Mouse (Mus musculus) intestine, postnatal 0 days (tissue): ENCODE results near the gene Ecpas. TPM values are rescaled to one million over a fixed set of nuclear protein-coding genes. Genes with fewer than 3 reads are reported as not detected.
A peak's percentile ranks its signal among the peaks of the same experiment; 100 is the strongest.

Source experiments
- ATAC-seq: fragments of 200-750 bp; cut with Nextera tagmentation; 2 replicates; pipeline ENCODE4 v1.8.0; 2017; ENCODE audit warnings: mild to moderate bottlenecking, moderate TSS enrichment, moderate library complexity
- H3K27ac ChIP-seq: fragments of 300-500 bp; sonication (generic); 2 replicates; pipeline ENCODE4 v1.5.1; 2014; ENCODE audit warnings: mild to moderate bottlenecking, low read depth, low read length, moderate library complexity
- H3K27me3 ChIP-seq: fragments of 300-500 bp; sonication (generic); replicated peaks from 2 replicates; pipeline ENCODE4 v1.6.1; 2014; ENCODE audit warnings: low read length, mixed read lengths; ENCODE audit not compliant: control insufficient read depth, insufficient read depth
- H3K36me3 ChIP-seq: fragments of 300-500 bp; sonication (generic); 2 replicates; pipeline ENCODE4 v1.6.1; 2014; ENCODE audit warnings: mild to moderate bottlenecking, moderate library complexity; ENCODE audit not compliant: control insufficient read depth, insufficient read depth
- H3K4me1 ChIP-seq: fragments of 300-500 bp; sonication (generic); replicated peaks from 2 replicates; pipeline ENCODE4 v1.6.1; 2014; ENCODE audit warnings: antibody characterized with exemption, low read length, mixed read lengths; ENCODE audit not compliant: control insufficient read depth, insufficient read depth
- H3K4me2 ChIP-seq: fragments of 300-500 bp; sonication (generic); replicated peaks from 2 replicates; pipeline ENCODE4 v1.6.1; 2014; ENCODE audit warnings: low read depth, mild to moderate bottlenecking, moderate library complexity
- H3K4me3 ChIP-seq: fragments of 300-500 bp; sonication (generic); 2 replicates; pipeline ENCODE4 v1.5.1; 2014; ENCODE audit warnings: low read depth, low read length
- H3K9ac ChIP-seq: fragments of 300-500 bp; sonication (generic); 2 replicates; pipeline ENCODE4 v1.6.1; 2014; ENCODE audit warnings: mild to moderate bottlenecking, low read depth, low read length
- H3K9me3 ChIP-seq: fragments of 300-500 bp; sonication (generic); 2 replicates; pipeline ENCODE4 v1.6.1; 2016; ENCODE audit warnings: mixed run types; ENCODE audit not compliant: control insufficient read depth
- CTCF ChIP-seq: sonication (generic); IDR thresholded peaks from 2 replicates; pipeline ENCODE4 v1.5.1; 2016; ENCODE audit warnings: low read depth, mild to moderate bottlenecking, control low read depth, antibody characterized with exemption, moderate library complexity
- WGBS: fragments of 180-500 bp; shearing (Covaris S2); extraction: QIAGEN DNeasy Blood & Tissue Kit; methylation state at CpG from one replicate; pipeline ENCODE4 v1.1.7; 2014; 5-methylcytosine and 5-hydroxymethylcytosine counted together
- polyA plus RNA-seq: library from polyadenylated mRNA; unstranded; fragments of >200 nt; fragmentation: Nextera tagmentation; extraction: Ambion mirVana; gene quantifications from 2 replicates; pipeline ENCODE4 v1.2.1, GENCODE M21; 2015

Ecpas gene
- polyA plus RNA-seq, 1 experiment from 2014 or later, result 14.4 TPM

- ATAC-seq, result no peak
- Histone ChIP-seq H3K4me1 (no peaks in the 10 kb centered on the region), H3K27ac (no peak overlapping the region), H3K9ac (no peak overlapping the region), H3K4me3 (no peak overlapping the region), H3K4me2 (no peak overlapping the region), H3K36me3 (no peaks in the 10 kb centered on the region), H3K9me3 (no peaks in the 10 kb centered on the region), H3K27me3 (no peaks in the 10 kb centered on the region)
- TF ChIP-seq CTCF, result no peak
- WGBS, result 75% methylated on average over 6 of the region's 6 CpGs
Measured at GRCm38 (mm10) chr4:58932541-58932940, 20.0 kb upstream of the Ecpas start.

- H3K9ac ChIP-seq, result no peak overlapping the region
- H3K27ac ChIP-seq, result no peak overlapping the region
- ATAC-seq, result no peak
- H3K4me3 ChIP-seq, result no peak overlapping the region
- peak; percentile 54 for TF ChIP-seq CTCF
- no peaks in the 10 kb centered on the region for H3K4me1 ChIP-seq
- no peaks in the 10 kb centered on the region for H3K27me3 ChIP-seq
- H3K36me3 ChIP-seq, result no peaks in the 10 kb centered on the region
- 57% methylated on average over 3 of the region's 3 CpGs for WGBS
- H3K9me3 ChIP-seq, result no peaks in the 10 kb centered on the region
- H3K4me2 ChIP-seq, result no peak overlapping the region
Measured at GRCm38 (mm10) chr4:58927661-58928060, 15.1 kb upstream of the Ecpas start.

GRCm38 (mm10) chr4:58926120-58926519 is 13.6 kb upstream of the Ecpas start:
- WGBS, result 21% methylated on average over 2 of the region's 2 CpGs
- Histone ChIP-seq H3K4me2 (no peak overlapping the region), H3K27me3 (no peaks in the 10 kb centered on the region), H3K36me3 (no peaks in the 10 kb centered on the region), H3K4me1 (no peaks in the 10 kb centered on the region), H3K27ac (no peak overlapping the region), H3K9ac (no peak overlapping the region), H3K4me3 (no peak overlapping the region), H3K9me3 (no peaks in the 10 kb centered on the region)
- no peak for ATAC-seq
- TF ChIP-seq CTCF, result no peak

GRCm38 (mm10) chr4:58925664-58926063 is 13.1 kb upstream of the Ecpas start:
- 16% methylated on average over 5 of the region's 5 CpGs for WGBS
- no peak overlapping the region for H3K27ac ChIP-seq
- H3K9me3 ChIP-seq, result no peaks in the 10 kb centered on the region
- no peak overlapping the region for H3K4me2 ChIP-seq
- TF ChIP-seq CTCF, result no peak
- H3K4me1 ChIP-seq, result no peaks in the 10 kb centered on the region
- no peak overlapping the region for H3K4me3 ChIP-seq
- ATAC-seq, result no peak
- H3K36me3 ChIP-seq, result no peaks in the 10 kb centered on the region
- no peaks in the 10 kb centered on the region for H3K27me3 ChIP-seq
- H3K9ac ChIP-seq, result no peak overlapping the region

GRCm38 (mm10) chr4:58923933-58924332 is 11.4 kb upstream of the Ecpas start:
- ATAC-seq, result no peak
- Histone ChIP-seq H3K4me1 (no peaks in the 10 kb centered on the region), H3K9ac (no peak overlapping the region), H3K36me3 (no peaks in the 10 kb centered on the region), H3K27me3 (no peaks in the 10 kb centered on the region), H3K4me3 (no peak overlapping the region), H3K9me3 (no peaks in the 10 kb centered on the region), H3K27ac (no peak overlapping the region), H3K4me2 (no peak overlapping the region)
- 67% methylated on average over 2 of the region's 2 CpGs for WGBS
- TF ChIP-seq CTCF, result no peak

- ATAC-seq, result no peak
- no peaks in the 10 kb centered on the region for H3K27me3 ChIP-seq
- H3K9ac ChIP-seq, result no peak overlapping the region
- TF ChIP-seq CTCF, result no peak
- no peaks in the 10 kb centered on the region for H3K9me3 ChIP-seq
- WGBS, result 70% methylated on average over 8 of the region's 8 CpGs
- 0 out of 2 replicates have a peak, but pooled peaks cover 6% of the 10 kb centered on the region for H3K4me1 ChIP-seq
- H3K36me3 ChIP-seq, result no peaks in the 10 kb centered on the region
- no peak overlapping the region for H3K4me3 ChIP-seq
- no peak overlapping the region for H3K4me2 ChIP-seq
- no peak overlapping the region for H3K27ac ChIP-seq
Measured at GRCm38 (mm10) chr4:58915081-58915826, 2.7 kb upstream of the Ecpas start.
